Mouse (Mus musculus) cerebellum, adult 2 months (tissue): Measurements from ENCODE around the gene Sez6l.

Experiments used
- CTCF ChIP-seq: fragments of 200-500 bp; IDR thresholded peaks from 2 replicates; pipeline ENCODE4 v1.5.1; 2011; ENCODE audit warnings: low read depth, mild to moderate bottlenecking, control low read depth, low read length, moderate library complexity, borderline replicate concordance; ENCODE audit not compliant: insufficient read depth
- POLR2A ChIP-seq: fragments of 200-500 bp; IDR thresholded peaks from 2 replicates; pipeline ENCODE4 v1.6.1; 2011; ENCODE audit warnings: low read length, control low read depth, borderline replicate concordance; ENCODE audit not compliant: insufficient read depth

DNA sequence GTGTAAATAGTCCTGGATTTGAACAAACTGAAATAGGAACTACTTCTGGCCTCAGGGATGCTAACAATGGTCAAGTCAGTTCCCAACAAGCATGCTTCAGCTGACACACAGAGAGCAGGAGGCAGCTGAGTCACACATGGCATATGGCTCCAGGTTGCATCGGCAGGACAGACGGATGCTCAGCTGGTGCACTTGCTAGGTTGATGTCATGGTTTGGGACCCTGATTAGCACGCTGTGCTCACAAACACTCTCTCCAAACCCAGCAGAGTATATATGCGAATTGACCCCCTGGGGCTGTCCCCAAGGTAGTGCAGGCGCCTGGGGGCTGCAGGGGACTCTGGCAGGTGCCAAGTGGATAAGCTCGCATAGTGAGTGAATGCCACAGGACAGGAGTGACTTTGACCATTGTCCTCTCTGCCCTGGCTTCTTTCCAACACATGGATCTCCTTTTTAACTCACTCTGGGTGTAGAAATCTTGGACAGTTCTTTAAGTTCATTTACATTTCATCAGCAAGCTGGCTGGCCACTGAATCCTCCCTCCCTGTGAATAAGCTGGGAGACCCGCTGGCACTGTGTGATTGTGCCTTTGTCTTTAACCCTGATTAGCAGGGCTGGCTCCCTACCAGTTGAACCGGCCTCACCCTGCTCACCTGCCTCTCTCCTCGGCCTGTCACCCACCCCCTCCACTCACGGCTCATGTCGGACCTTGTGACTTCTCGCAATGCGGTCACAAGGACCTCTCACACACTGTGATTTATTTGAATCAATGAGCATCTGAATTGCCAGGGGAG is 91.9 kb downstream of the Sez6l start:
- TF ChIP-seq POLR2A: no peak
- TF ChIP-seq CTCF: no peak
